Mouse (Mus musculus) ovary, postnatal 10 days (tissue): ENCODE results near the gene P2rx7.
"Not testable (repeated sequence)": the region's sequence is repeated elsewhere in the genome, so short reads cannot be mapped to it uniquely, and the experiment has no call there.

Experiments
- DNase-seq: peaks from one replicate; pipeline ENCODE4 v3.0.0; 2022; ENCODE audit warnings: low spot score

P2rx7 gene

DNA sequence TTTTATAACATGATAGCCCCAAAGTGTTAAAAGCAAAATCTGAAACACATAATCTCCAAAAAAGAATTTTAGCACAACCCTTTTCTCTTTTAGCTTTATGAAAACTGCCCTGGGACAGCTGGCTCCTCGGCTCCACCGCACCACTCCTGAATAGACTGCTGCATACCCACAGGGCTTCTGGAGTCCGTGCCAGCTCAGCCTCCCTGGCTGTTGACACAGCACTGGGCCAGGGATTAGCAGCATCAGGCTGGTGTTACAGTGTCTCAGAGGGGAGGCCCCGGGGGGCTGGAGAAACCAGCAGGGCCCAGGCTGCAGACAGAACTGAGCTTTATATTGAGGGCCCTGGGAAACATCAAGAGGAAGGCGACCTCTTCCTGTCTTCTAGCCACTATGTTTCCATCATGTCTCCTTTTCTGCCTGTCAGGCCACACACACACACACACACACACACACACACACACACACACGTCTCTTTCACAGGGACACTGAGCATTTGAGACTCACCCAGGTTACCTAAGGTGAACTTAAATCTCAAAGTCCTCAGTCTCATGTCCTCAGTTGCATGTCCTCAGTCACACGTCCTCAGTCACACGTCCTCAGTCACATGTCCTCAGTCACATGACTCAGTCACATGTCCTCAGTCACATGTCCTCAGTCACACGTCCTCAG, 3.7 kb downstream of the P2rx7 start:
- no peak for DNase-seq

GRCm38 (mm10) chr5:122647952-122648374, 4.3 kb downstream of the P2rx7 start:
- not testable (repeated sequence) for DNase-seq

GRCm38 (mm10) chr5:122649264-122649663, 5.6 kb downstream of the P2rx7 start:
- DNase-seq: no peak

DNA sequence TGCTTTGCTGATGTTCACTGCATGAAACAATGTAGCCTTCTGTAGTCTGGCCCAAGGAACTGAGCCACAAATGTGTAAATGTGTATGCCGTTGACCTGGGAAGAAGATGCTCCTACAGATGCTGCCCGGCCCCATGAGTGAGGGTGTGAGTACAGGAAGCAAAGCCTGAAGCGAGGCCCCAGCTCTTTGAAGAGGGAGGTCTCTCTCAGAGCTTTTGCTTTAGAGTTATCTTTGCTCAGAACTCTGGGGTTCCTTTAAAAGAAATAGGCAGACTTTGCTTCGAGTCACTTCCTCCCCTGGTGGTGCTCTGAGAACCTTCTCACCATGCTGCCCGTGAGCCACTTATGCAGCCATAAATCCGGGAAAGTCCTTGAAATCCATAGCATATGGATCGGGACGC, 6.4 kb downstream of the P2rx7 start:
- DNase-seq: no peak

DNA sequence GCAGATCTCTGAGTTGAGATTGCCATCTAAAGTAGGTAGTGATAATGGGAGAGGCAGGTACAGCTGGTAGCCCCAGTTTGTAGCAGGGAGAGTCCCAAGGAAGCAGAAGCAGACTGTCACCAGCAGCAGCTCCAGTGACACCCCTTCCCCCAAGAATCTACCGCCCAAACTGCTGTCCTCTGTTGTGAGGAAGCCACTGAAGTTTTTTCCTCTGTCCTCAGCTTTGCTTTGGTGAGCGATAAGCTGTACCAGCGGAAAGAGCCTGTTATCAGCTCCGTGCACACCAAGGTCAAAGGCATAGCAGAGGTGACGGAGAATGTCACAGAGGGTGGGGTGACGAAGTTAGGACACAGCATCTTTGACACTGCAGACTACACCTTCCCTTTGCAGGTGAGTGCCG, 8.8 kb downstream of the P2rx7 start:
- no peak for DNase-seq

DNA sequence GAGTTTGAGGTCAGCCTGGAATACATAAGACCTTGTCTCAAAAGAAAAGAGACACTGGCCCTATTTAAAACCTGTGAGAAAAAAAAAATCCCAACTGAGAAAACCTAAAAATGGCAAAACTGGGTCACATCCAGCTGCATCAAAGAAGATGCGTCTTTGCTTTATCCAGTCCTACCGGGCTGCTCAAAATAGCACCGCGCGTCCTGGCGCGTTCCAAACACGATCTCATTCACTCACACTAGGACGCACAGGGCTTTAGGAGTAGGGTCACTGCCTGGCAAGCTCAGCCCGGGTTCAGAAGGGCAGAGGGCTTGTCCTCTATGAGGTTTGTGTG, 9.4 kb downstream of the P2rx7 start:
- DNase-seq: no peak

- DNase-seq: no peak
These were observed 9.9 kb downstream of the P2rx7 start for GRCm38 (mm10) chr5:122653446-122654267.

GRCm38 (mm10) chr5:122654268-122654573, 10.5 kb downstream of the P2rx7 start:
- DNase-seq: no peak

DNA sequence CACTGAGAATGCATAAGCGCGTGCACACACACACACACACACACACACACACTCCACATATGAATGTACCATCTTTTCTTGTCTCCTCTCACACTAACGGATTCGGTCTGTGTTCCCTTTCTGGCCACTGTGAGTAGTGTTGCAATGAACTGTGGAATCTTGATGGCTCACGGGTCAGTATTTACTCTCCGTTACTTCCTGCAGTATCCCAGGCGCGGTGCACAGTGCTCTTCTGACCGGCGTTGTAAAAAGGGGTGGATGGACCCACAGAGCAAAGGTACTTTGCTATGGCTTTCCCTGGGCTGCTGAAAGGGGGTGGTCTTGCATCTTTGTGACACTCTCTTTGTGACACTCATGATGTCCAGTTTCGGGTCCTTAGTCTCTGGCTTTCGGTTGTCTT, 13.1 kb downstream of the P2rx7 start:
- DNase-seq: no peak

GRCm38 (mm10) chr5:122662501-122662900, 18.8 kb downstream of the P2rx7 start:
- no peak for DNase-seq

DNA sequence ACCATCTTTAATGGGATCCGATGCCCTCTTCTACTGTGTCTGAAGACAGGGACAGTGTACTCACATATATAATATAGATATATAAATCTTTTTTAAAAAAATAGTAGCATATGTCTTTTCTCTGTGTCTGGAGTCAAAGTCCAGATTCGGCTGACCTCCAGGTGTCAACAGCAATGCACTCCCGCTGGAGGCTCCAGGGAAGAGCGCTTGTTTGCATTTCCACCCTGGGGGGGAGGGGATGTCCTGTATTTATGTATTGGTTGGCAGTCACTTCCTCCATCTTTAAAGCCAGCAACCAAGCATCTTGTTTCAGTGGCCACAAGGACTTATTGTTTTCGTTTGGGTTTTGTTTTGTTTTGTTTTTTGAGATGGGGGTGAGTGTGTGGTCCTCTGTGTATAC, 21.3 kb downstream of the P2rx7 start:
- no peak for DNase-seq

GRCm38 (mm10) chr5:122668981-122669897, 25.5 kb downstream of the P2rx7 start:
- no peak for DNase-seq

- not testable (repeated sequence) for DNase-seq
These were observed 27.9 kb downstream of the P2rx7 start for GRCm38 (mm10) chr5:122671641-122672040.

GRCm38 (mm10) chr5:122672298-122672697, 28.6 kb downstream of the P2rx7 start:
- DNase-seq: no peak

GRCm38 (mm10) chr5:122676002-122676401, 32.3 kb downstream of the P2rx7 start:
- no peak for DNase-seq

- DNase-seq: no peak
These were observed 34.3 kb downstream of the P2rx7 start for GRCm38 (mm10) chr5:122677983-122678382.

GRCm38 (mm10) chr5:122679881-122680280, 36.2 kb downstream of the P2rx7 start:
- no peak for DNase-seq

DNA sequence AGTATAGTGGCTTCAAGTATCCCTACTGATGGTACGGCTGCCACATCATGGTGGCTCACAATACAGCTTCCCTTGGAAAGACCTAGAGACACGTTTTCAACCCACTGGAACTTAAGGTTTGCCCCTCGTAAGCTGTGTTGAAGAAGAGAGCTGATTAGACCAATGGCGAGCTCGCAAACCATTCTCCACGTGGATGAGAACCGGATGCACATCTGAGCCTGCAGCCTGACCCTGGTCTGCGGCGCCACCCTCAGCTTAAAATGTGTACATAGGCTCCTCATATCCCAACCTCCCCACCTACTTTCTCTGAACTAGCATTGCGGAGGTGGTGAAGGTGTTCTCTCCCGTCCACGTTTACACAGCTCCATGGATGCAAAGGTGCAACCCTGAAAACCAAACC, 37.6 kb downstream of the P2rx7 start:
- no peak for DNase-seq

- DNase-seq: no peak
These were observed 40.2 kb downstream of the P2rx7 start for GRCm38 (mm10) chr5:122683926-122684325.

DNA sequence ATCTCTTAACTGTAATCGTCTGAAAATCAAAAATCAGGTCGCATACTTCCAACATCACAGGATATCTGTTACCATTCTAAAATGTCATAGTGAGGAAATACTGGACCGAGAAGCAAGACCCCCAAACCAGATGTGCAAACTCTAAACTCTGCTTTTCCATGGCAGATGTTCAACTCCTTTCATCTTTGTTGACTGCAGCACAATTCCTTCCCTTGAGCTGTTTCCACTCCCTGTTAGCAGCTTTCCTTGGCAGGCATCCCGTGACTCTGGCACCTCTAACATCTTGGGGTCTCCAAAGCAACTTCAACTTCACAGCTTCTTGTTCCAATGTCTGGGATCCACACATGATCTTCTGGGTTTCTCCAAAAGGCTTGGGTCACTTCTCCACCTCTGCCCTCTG, 43.7 kb downstream of the P2rx7 start:
- DNase-seq: no peak

GRCm38 (mm10) chr5:122689153-122689552, 45.4 kb downstream of the P2rx7 start:
- DNase-seq: no peak

GRCm38 (mm10) chr5:122690486-122690885, 46.8 kb downstream of the P2rx7 start:
- no peak for DNase-seq
